Mouse (Mus musculus) erythroblast, embryonic 14.5 days (primary cell): Measurements from ENCODE around the gene Eprs.

Experiments used
- GATA1 ChIP-seq: IDR thresholded peaks from 2 replicates; pipeline ENCODE4 v1.6.1; 2012; ENCODE audit warnings: low read length, inconsistent platforms, mixed read lengths
- TAL1 ChIP-seq: IDR thresholded peaks from 3 replicates; pipeline ENCODE4 v1.6.1; 2012; ENCODE audit warnings: low read length, inconsistent platforms, mixed read lengths

DNA sequence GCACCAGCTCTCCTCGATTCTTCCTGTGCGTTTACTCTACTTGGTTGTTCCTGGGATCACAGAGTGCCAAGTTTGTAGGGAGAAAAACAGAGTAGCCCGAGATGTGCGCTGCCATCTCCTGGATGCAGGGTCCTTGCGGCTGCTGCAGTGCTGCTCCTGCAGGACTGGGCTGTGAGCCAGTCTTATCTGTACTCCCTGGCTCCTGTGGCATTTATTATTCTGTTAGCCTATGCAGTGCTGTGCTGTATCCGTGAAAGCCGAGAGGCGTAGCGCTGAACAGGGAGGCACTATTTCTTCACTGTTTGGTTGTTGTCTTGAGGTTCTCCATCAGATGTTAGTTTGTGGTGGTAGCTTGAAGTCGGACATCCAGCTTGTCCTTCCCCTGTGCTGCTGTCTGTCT is 43.1 kb downstream of the Eprs start:
- TF ChIP-seq GATA1 (no peak), TAL1 (no peak)
